Mouse (Mus musculus) forebrain, embryonic 15.5 days (tissue): ENCODE results near the gene Timp2. TPM values are rescaled to one million over a fixed set of nuclear protein-coding genes. Genes with fewer than 3 reads are reported as not detected.

ENCODE experiments used
- ATAC-seq: fragments of 200-750 bp; cut with Nextera tagmentation; replicated peaks from 2 replicates; pipeline ENCODE4 v1.8.0; 2017; ENCODE audit warnings: mild to moderate bottlenecking, moderate TSS enrichment, moderate library complexity
- H3K27ac ChIP-seq: fragments of 300-500 bp; sonication (generic); replicated peaks from 2 replicates; pipeline ENCODE4 v1.5.1; 2015; ENCODE audit warnings: mild to moderate bottlenecking, inconsistent platforms
- H3K27me3 ChIP-seq: fragments of 300-500 bp; sonication (generic); 2 replicates; pipeline ENCODE4 v1.6.1; 2015; ENCODE audit warnings: inconsistent platforms
- H3K36me3 ChIP-seq: fragments of 300-500 bp; sonication (generic); 2 replicates; pipeline ENCODE4 v1.6.1; 2015; ENCODE audit warnings: mild to moderate bottlenecking, inconsistent platforms
- H3K4me1 ChIP-seq: fragments of 300-500 bp; sonication (generic); 2 replicates; pipeline ENCODE4 v1.6.1; 2015; ENCODE audit warnings: inconsistent platforms
- H3K4me2 ChIP-seq: fragments of 300-500 bp; sonication (generic); replicated peaks from 2 replicates; pipeline ENCODE4 v1.6.1; 2015; ENCODE audit warnings: mild to moderate bottlenecking, inconsistent platforms
- H3K4me3 ChIP-seq: fragments of 300-500 bp; sonication (generic); 2 replicates; pipeline ENCODE4 v1.5.1; 2015; ENCODE audit warnings: mild to moderate bottlenecking, inconsistent platforms
- H3K9ac ChIP-seq: fragments of 300-500 bp; sonication (generic); replicated peaks from 2 replicates; pipeline ENCODE4 v1.6.1; 2015; ENCODE audit warnings: mild to moderate bottlenecking, inconsistent platforms
- H3K9me3 ChIP-seq: fragments of 300-500 bp; sonication (generic); 2 replicates; pipeline ENCODE4 v1.6.1; 2016; ENCODE audit warnings: inconsistent platforms
- WGBS: fragments of 180-500 bp; shearing (Covaris S2); methylation state at CpG from one replicate; pipeline ENCODE4 v1.1.7; 2015; ENCODE audit warnings: mixed read lengths; 5-methylcytosine and 5-hydroxymethylcytosine counted together
- polyA plus RNA-seq: library from polyadenylated mRNA; unstranded; fragments of >200 nt; fragmentation: Nextera tagmentation; extraction: Ambion mirVana; gene quantifications from 2 replicates; pipeline ENCODE4 v1.2.1, GENCODE M21; 2015

Gene Timp2
- polyA plus RNA-seq, 1 experiment from 2014 or later, result 75.2 TPM

DNA sequence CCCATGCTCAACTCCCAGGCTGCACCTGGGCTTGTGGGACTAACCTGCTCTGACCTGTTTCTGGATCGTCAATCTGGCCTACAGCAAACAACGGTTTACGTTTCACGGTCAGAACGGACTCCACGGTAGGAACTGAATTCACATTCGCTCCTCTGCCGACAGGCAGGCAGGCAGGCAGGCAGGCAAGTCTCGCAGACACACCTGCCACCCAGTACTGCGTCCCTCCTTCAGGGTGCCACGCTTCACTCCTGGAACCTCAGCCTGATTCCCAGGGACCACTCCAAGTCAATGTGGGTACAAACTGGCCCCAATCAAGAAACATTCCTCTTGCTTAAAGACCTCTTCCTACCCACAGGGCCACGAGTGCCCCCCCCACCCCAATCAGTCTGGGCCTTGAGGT, 7.6 kb downstream of the Timp2 start:
- no peak overlapping the region; the same call in 1 of the 2 replicates for H3K27ac ChIP-seq
- H3K9ac ChIP-seq, result no peak overlapping the region
- H3K9me3 ChIP-seq, result no peaks in the 10 kb centered on the region
- peaks cover 26% of the 10 kb centered on the region for H3K4me1 ChIP-seq
- no peaks in the 10 kb centered on the region for H3K27me3 ChIP-seq
- no peaks in the 10 kb centered on the region for H3K36me3 ChIP-seq
- no peak for ATAC-seq
- H3K4me2 ChIP-seq, result no peak overlapping the region
- 93% methylated on average over 12 of the region's 12 CpGs for WGBS
- H3K4me3 ChIP-seq, result no peak overlapping the region

DNA sequence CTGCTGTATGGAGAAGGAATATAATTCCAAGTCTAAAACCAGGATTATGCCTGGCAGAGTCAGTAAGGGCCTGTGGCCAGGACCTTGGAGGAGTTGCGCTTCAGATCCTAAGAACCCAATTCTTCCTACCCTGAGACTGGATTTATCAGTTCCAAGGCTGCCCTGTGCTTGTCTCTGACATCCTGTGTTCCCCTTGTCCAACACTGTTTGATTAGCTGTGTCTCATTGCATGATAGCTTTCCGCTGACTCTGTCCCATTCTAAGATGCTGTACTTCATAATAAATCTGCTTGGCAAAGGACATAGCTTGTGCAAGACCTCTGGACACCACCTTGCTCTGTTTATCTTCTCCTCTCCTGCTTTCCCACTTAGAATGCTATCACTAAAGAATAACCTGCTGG, 8.1 kb downstream of the Timp2 start:
- Histone ChIP-seq H3K9me3 (no peaks in the 10 kb centered on the region), H3K36me3 (no peaks in the 10 kb centered on the region)

DNA sequence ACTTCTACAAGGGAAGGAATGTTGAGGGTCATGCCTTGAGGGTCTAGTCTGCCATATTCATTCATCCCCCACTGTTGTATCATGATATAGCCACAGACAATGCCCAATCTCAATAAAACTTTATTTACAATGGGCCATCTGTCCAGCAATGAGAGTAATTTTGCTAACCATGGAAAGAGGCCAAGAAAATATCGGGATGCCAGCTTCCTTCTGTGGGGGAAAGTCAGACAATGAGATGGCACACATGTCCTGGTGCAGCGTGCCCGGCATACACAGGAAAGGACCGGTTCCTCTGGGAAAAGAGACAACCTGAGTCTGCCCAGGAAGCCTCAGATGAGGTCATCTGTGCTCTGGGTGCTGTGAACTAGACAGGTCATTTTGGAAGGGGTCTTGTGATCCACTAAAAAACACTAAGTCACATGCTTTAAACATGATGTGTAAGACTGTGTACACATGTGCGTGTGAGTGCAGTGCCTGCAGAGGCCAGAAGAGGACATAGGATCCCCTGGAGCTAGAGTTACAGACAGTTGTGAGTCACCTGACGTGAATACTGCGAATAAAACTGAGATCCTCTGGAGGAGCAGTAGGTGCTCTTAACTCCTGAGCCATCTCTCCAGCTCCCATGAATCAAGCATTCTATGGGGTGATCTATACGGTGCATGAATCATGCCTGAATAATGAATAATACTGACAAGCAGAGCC, 9.0 kb downstream of the Timp2 start:
- Histone ChIP-seq H3K4me2 (no peak overlapping the region), H3K27ac (0 out of 2 replicates have a peak overlapping the region, but pooled peaks have one; percentile 42), H3K36me3 (no peaks in the 10 kb centered on the region), H3K4me3 (no peak overlapping the region), H3K27me3 (no peaks in the 10 kb centered on the region), H3K9ac (no peak overlapping the region), H3K9me3 (no peaks in the 10 kb centered on the region), H3K4me1 (peaks cover 31% of the 10 kb centered on the region)
- WGBS, result 79% methylated on average over 8 of the region's 8 CpGs
- no peak for ATAC-seq

More for the DNA sequence above, 8.1 kb downstream of the Timp2 start:
- peak overlapping the region; percentile 5; the same call in 1 of the 2 replicates for H3K27ac ChIP-seq
- ATAC-seq, result no peak
- H3K4me3 ChIP-seq, result no peak overlapping the region
- no peak overlapping the region for H3K4me2 ChIP-seq
- H3K27me3 ChIP-seq, result no peaks in the 10 kb centered on the region
- WGBS, result 99% methylated on average over 2 of the region's 2 CpGs
- no peak overlapping the region for H3K9ac ChIP-seq
- H3K4me1 ChIP-seq, result peaks cover 25% of the 10 kb centered on the region

DNA sequence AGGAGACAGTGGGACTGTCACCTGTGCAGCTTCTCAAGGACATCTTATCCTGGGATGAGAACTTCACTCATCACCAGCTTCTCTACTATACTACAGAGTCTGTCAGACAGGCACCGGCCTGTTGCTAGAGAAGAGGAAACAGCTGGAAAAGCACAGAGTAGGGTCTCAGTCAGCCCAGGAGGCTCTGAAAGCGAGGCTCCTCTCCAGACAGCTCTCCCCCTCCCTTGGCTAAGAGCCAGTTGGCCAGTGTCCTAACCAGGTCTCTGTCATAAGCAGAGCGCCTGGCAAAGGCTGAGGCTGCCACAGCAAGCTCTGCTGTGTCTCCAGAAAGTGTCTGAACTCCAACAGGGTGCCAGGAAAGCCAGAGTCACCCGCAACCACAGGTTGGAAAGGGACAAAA, 9.8 kb downstream of the Timp2 start:
- Histone ChIP-seq H3K4me1 (peaks cover 35% of the 10 kb centered on the region), H3K4me2 (no peak overlapping the region), H3K36me3 (no peaks in the 10 kb centered on the region), H3K27ac (peak overlapping the region; percentile 42; the same call in 1 of the 2 replicates), H3K9ac (no peak overlapping the region), H3K4me3 (no peak overlapping the region), H3K27me3 (no peaks in the 10 kb centered on the region), H3K9me3 (no peaks in the 10 kb centered on the region)
- no peak for ATAC-seq
- WGBS, result 42% methylated on average over 4 of the region's 4 CpGs

DNA sequence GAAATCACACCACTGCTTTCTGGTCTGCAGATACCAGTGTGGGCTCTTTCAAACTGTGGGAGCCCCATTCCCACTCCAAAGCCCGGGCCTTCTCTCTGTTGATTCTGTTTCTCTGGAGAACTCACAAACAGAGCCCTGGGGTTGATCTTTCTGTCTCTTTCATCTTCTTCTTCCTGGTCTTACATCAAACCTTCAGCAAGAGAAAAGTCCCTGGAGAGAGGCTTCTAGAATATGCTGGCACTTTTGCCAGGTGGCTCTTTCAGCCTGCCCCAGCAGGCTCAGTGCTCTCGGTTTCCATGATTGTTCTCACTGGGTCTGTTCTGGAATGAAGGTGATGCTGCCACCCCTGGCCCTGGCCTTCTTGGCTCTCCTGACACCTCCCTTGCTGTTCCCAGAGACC, 11.9 kb downstream of the Timp2 start:
- no peak for ATAC-seq
- Histone ChIP-seq H3K36me3 (no peaks in the 10 kb centered on the region), H3K9me3 (no peaks in the 10 kb centered on the region), H3K4me1 (peaks cover 35% of the 10 kb centered on the region), H3K4me2 (no peak overlapping the region), H3K9ac (no peak overlapping the region), H3K27ac (no peak overlapping the region), H3K27me3 (no peaks in the 10 kb centered on the region), H3K4me3 (no peak overlapping the region)
- 80% methylated on average over 2 of the region's 2 CpGs for WGBS

DNA sequence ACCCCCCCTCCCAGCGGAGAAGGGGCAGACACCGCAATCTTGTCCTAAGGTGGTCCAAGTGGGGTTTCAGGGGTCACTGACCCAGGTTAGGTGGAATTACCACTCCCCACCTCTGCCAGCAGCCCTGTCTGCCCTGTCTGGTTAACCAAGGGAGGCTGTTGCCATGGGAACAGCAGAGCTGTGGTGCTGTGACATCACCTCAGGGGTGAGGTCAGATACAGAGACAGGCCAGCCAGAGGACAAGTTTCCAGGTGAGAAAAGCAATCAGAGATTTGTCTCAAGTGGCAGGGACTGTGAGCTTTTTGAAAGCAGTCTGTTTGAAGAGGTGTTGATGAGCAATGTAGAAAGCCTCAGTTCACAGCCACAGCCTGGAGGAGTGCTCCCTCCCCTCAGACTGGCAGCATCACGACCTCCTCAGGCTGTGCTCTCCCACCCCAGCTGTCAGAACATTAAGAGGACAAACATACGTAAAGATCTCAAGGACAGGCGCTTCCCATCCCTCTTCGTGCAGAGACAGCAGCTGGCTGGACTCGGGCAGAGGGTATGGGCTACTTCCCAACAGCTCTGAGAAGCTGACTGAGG, 13.0 kb downstream of the Timp2 start, which contains the start of gene Cep295nl:
TSS of gene Cep295nl (minus strand) at position 101 of the 582 bp plus-strand sequence.
- Histone ChIP-seq H3K36me3 (no peaks in the 10 kb centered on the region), H3K9me3 (no peaks in the 10 kb centered on the region), H3K27ac (peak within 1 kb of the TSS; percentile 42), H3K4me3 (no peak within 1 kb of the TSS), H3K4me2 (no peak within 1 kb of the TSS), H3K4me1 (peaks cover 35% of the 10 kb centered on the region), H3K9ac (no peak within 1 kb of the TSS), H3K27me3 (no peaks in the 10 kb centered on the region)
- no peak for ATAC-seq
- WGBS, result 38% methylated on average over 7 of the region's 7 CpGs

DNA sequence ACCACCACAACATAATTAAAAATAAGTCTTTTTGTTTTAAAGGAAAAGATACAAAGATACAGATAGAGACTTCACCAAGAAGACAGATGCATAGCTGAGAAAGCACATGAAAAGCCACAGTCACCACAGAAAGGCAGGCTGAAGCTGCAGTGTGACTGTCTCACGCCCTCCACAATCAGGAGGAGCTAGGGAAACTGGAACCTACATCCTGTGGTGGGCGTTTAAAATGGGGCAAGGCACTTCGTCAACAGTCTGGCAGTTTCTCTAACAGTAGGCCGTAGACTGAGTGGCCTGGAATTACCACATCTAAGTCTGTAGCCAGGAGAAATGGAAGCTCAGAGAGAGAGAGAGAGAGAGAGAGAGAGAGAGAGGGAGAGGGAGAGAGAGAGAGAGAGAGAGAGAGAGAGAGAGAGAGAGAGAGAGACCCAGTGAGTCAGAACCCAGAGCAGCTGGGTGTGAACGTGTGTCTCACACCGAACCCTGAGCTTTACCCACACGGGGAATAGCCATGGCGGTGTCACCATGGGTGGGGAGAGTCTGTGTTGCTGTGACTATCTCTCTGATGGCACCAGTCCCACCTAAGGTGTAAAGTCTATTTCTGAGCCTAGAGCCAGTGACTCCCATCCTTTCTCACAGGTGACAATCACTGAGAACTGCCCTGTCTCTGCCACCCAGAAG, 17.9 kb downstream of the Timp2 start:
- Histone ChIP-seq H3K4me1 (peaks cover 15% of the 10 kb centered on the region), H3K4me2 (no peak overlapping the region), H3K9me3 (no peaks in the 10 kb centered on the region), H3K9ac (no peak overlapping the region), H3K36me3 (0 out of 2 replicates have a peak, but pooled peaks cover 5% of the 10 kb centered on the region), H3K27ac (no peak overlapping the region), H3K4me3 (no peak overlapping the region), H3K27me3 (no peaks in the 10 kb centered on the region)
- no peak for ATAC-seq
- WGBS, result 92% methylated on average over 8 of the region's 8 CpGs

DNA sequence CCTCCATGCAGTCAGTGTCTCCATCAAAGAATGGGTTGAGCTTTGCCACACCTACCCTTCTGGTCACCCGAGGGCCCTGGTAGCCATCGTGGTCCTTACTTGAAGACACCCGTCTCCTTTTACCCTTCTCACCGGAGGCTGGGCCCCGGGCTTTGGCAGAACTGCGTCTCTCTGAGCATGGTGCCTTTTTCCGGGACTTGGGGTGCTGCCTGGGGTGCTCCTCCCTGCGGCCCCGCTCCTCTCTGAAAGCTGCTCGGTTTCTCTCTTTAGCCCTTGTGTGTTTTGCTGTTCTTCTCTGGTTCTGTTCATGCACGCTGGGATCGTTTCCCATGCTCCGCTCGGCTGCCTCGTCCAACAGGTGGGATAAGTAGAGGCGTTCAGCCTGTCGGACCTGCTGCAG, 22.1 kb downstream of the Timp2 start:
- 0 out of 2 replicates have a peak, but pooled peaks cover 5% of the 10 kb centered on the region for H3K36me3 ChIP-seq
- ATAC-seq, result no peak
- WGBS, result 91% methylated on average over 17 of the region's 17 CpGs

DNA sequence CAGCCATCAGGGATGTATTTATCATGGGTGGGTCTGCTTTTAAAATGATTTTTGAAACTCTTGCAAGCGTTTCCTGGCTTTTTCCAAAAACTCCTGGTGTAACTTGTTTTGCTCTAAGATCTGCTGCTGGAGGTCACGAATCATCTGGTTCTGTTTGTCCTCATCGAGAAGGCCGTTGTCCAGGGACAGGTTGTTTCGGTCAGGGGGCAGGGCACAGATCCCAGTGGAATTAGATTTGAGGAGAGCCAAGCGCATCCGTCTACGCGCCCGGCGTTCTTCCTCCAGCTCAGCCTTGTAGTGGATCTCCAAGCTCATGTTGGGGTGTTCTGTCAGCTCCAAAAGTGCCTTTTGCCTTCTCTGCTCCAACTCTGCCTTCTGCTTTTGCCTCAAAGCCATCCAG, 23.2 kb downstream of the Timp2 start:
- no peak for ATAC-seq
- H3K4me3 ChIP-seq, result no peak overlapping the region
- 0 out of 2 replicates have a peak, but pooled peaks cover 5% of the 10 kb centered on the region for H3K36me3 ChIP-seq
- H3K27ac ChIP-seq, result no peak overlapping the region
- H3K27me3 ChIP-seq, result no peaks in the 10 kb centered on the region
- no peaks in the 10 kb centered on the region for H3K9me3 ChIP-seq
- no peak overlapping the region for H3K4me2 ChIP-seq
- H3K9ac ChIP-seq, result no peak overlapping the region
- WGBS, result 94% methylated on average over 11 of the region's 11 CpGs
- peaks cover 14% of the 10 kb centered on the region for H3K4me1 ChIP-seq

More for the DNA sequence above, 22.1 kb downstream of the Timp2 start:
- no peaks in the 10 kb centered on the region for H3K9me3 ChIP-seq
- no peaks in the 10 kb centered on the region for H3K27me3 ChIP-seq
- no peak overlapping the region for H3K4me2 ChIP-seq
- peaks cover 3% of the 10 kb centered on the region for H3K4me1 ChIP-seq
- H3K4me3 ChIP-seq, result no peak overlapping the region
- H3K27ac ChIP-seq, result no peak overlapping the region
- no peak overlapping the region for H3K9ac ChIP-seq

DNA sequence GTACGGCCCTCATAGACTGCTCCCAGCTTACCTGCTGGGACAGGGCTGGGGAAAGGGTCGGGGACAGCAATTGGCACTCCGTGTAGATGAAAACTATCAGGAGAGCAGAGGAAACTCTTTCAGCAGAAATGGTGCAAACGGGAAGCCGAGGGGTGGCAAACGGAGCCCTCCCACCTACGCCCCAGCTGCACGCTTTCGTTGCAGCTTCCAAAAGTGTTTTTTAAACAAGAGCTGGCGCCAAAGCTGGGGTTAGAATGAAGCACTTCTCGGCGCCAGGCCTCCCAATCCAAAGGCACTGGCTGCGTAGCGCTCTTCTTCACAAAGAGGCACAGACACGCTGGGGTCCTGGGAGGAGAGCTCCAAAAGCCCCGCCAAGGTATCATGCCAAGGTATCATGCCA, 24.8 kb downstream of the Timp2 start:
- H3K4me3 ChIP-seq, result no peak overlapping the region

DNA sequence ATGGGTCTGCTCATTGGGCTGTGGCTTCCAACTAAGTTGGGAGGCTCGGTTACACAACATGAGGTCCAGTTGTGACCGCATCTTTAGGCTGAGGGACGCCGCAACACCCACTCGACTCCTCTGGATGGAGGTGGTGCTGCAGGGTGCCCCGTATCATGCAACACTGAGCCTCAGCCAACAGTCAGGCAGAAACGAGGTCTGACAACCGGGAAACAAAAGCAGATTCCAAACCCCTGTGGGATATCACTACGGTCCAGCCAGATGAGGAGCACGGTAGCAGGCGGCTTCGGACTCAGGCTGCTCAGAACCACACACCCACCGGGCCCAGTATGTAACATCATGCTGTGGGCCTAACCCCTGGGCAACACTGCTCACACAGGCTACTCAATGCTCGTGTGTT, 25.2 kb downstream of the Timp2 start:
- no peak overlapping the region for H3K27ac ChIP-seq
- no peak overlapping the region for H3K9ac ChIP-seq
- H3K9me3 ChIP-seq, result no peaks in the 10 kb centered on the region
- 94% methylated on average over 14 of the region's 14 CpGs for WGBS
- no peaks in the 10 kb centered on the region for H3K27me3 ChIP-seq
- peaks cover 28% of the 10 kb centered on the region for H3K4me1 ChIP-seq
- no peak for ATAC-seq
- H3K4me3 ChIP-seq, result no peak overlapping the region
- no peak overlapping the region for H3K4me2 ChIP-seq
- 0 out of 2 replicates have a peak, but pooled peaks cover 5% of the 10 kb centered on the region for H3K36me3 ChIP-seq

More for the DNA sequence above, 24.8 kb downstream of the Timp2 start:
- H3K4me1 ChIP-seq, result peaks cover 28% of the 10 kb centered on the region
- no peaks in the 10 kb centered on the region for H3K27me3 ChIP-seq
- 0 out of 2 replicates have a peak, but pooled peaks cover 5% of the 10 kb centered on the region for H3K36me3 ChIP-seq
- no peaks in the 10 kb centered on the region for H3K9me3 ChIP-seq
- no peak for ATAC-seq
- no peak overlapping the region for H3K4me2 ChIP-seq
- H3K9ac ChIP-seq, result no peak overlapping the region
- 93% methylated on average over 16 of the region's 16 CpGs for WGBS
- H3K27ac ChIP-seq, result no peak overlapping the region

DNA sequence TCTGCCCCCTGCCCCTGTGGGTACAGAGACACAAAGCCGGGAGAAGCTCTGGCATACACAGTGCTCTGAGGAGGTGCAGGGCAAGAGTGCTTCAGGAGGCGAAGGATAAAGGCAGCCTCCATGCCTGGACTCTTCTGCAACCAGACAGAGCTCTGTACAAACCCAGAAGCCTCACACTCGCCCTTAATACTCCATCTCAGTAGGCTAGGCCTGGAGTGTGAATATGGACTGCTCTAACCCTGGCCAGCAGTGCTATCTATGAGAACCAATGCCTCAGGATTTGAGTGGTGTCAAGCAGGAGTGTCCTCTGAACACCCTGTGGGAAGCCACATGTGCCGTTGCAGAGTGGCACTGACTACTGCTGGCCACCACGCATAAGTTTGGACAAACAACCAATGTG, 26.6 kb downstream of the Timp2 start:
- Histone ChIP-seq H3K36me3 (0 out of 2 replicates have a peak, but pooled peaks cover 5% of the 10 kb centered on the region), H3K4me2 (no peak overlapping the region), H3K4me3 (no peak overlapping the region), H3K9ac (no peak overlapping the region), H3K27me3 (no peaks in the 10 kb centered on the region), H3K27ac (0 out of 2 replicates have a peak overlapping the region, but pooled peaks have one; percentile 29), H3K4me1 (peaks cover 28% of the 10 kb centered on the region), H3K9me3 (no peaks in the 10 kb centered on the region)
- WGBS, result 87% methylated on average over 5 of the region's 5 CpGs
- no peak for ATAC-seq
